ENCODE assay signal across 25 mouse cellular contexts in the genomic region with DNA sequence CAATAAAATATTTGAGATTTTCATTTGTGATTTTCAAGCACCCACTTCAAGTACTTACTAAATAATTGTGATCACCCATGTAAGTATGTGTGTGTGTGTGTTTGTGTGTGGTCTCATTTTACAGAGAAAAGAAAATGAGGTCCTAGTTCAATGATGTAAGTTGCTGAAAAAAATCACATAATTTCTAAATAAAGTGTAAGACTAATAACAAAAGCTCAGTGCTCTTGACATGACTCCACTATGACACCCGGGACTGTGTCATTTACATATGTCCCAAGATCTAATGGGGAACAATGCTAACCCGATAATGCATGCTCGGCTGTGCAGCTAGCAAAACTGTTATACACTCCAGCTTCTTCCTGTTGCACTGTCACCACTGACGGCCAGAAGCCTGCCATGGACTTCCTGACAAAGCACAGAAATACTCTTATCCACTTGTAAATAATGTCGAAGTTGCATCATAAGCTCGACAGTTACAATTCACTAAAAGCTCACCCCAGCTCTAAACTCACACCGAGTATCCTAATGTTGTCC. TPM values are rescaled to one million over a fixed set of nuclear protein-coding genes. Genes with fewer than 3 reads are reported as not detected.
DNase-seq lines count a peak whose midpoint lies in the region; ATAC-seq and TF ChIP-seq lines count a peak whose summit lies in the region.
"Had no signal": no experiment of that assay in that cellular context is flagged by ENCODE, and none has a peak within 500 bp of the region (broad histone marks: within the 10 kb centered on the region; RNA-seq: fewer than 3 reads in every experiment).

No protein-coding gene starts in this region.

- peak; percentile 1 for DNase-seq in kidney, adult 2 months
- no peak for DNase-seq in kidney, postnatal 14 days
- DNase-seq in lung, postnatal 36 days: peak; percentile 10
- no peak for DNase-seq in lung, postnatal 10 days
- DNase-seq in liver, postnatal 0 days: peak; percentile 12
- no peak for DNase-seq in Muller cell, postnatal 12 days (ENCODE audit: inconsistent ontology term)
- DNase-seq: adrenal gland, postnatal 36 days; cerebellum, adult 11-12 months; cerebellum, postnatal 36 days; gastrocnemius, postnatal 10 days; heart, postnatal 36 days; layer of hippocampus, postnatal 36 days; lung, adult 2 months; right cerebral cortex, postnatal 14 days; thymus, adult 18-20 months; thymus, postnatal 4 days had no signal

- H3K9me3 ChIP-seq in liver, postnatal 0 days (ENCODE audit: low read length): no peaks in the 10 kb centered on the region
- H3K9me3 ChIP-seq in hindbrain, embryonic 13.5 days: no peaks in the 10 kb centered on the region
- H3K9me3 ChIP-seq: forebrain, embryonic 13.5 days; heart, embryonic 13.5 days; limb, embryonic 13.5 days; midbrain, embryonic 10.5 days; stomach, embryonic 15.5 days had no signal

- no peak for TF ChIP-seq POLR2A in kidney, adult 2 months (IDR thresholded peaks at IDR 0.05; ENCODE audit: low read depth, low read length)

- no peak overlapping the region for H3K27ac ChIP-seq in kidney, adult 2 months (ENCODE audit: insufficient read depth, low read depth, low read length)
- no peak overlapping the region for H3K27ac ChIP-seq in liver, postnatal 0 days (ENCODE audit: low read depth)
- H3K27ac ChIP-seq in hindbrain, embryonic 13.5 days: no peak overlapping the region
- H3K27ac ChIP-seq: forebrain, embryonic 13.5 days; heart, embryonic 13.5 days; layer of hippocampus, adult 2 months; limb, embryonic 13.5 days; midbrain, embryonic 10.5 days; stomach, embryonic 15.5 days had no signal

- no peaks in the 10 kb centered on the region for H3K27me3 ChIP-seq in kidney, adult 2 months (replicated peaks; ENCODE audit: control insufficient read depth, insufficient read depth, low read length)
- no peaks in the 10 kb centered on the region for H3K27me3 ChIP-seq in liver, postnatal 0 days (ENCODE audit: insufficient read depth, low read length)
- no peaks in the 10 kb centered on the region for H3K27me3 ChIP-seq in hindbrain, embryonic 13.5 days
- H3K27me3 ChIP-seq: forebrain, embryonic 13.5 days; heart, embryonic 13.5 days; limb, embryonic 13.5 days; stomach, embryonic 15.5 days had no signal

- no peak overlapping the region for H3K4me3 ChIP-seq in kidney, adult 2 months (ENCODE audit: insufficient read depth, low read depth, low read length)
- H3K4me3 ChIP-seq in liver, postnatal 0 days (ENCODE audit: low read depth, low read length): no peak overlapping the region
- H3K4me3 ChIP-seq in hindbrain, embryonic 13.5 days: no peak overlapping the region
- H3K4me3 ChIP-seq: forebrain, embryonic 13.5 days; heart, embryonic 13.5 days; layer of hippocampus, adult 2 months; limb, embryonic 13.5 days; midbrain, embryonic 10.5 days; stomach, embryonic 15.5 days had no signal

- WGBS in kidney, adult 2 months: 49% methylated on average over 7 of the region's 7 CpGs
- 37% methylated on average over 7 of the region's 7 CpGs for WGBS in liver, postnatal 0 days (ENCODE audit: insufficient replicate concordance)
- 70% methylated on average over 7 of the region's 7 CpGs for WGBS in hindbrain, embryonic 13.5 days

- H3K36me3 ChIP-seq in kidney, adult 2 months (ENCODE audit: control insufficient read depth, insufficient read depth, low read length): no peaks in the 10 kb centered on the region
- H3K36me3 ChIP-seq in liver, postnatal 0 days (replicated peaks; ENCODE audit: insufficient read depth, low read length): no peaks in the 10 kb centered on the region
- no peaks in the 10 kb centered on the region for H3K36me3 ChIP-seq in hindbrain, embryonic 13.5 days
- H3K36me3 ChIP-seq: heart, embryonic 13.5 days; limb, embryonic 13.5 days; midbrain, embryonic 10.5 days; stomach, embryonic 15.5 days had no signal

- H3K9ac ChIP-seq in liver, postnatal 0 days (replicated peaks): no peak overlapping the region
- H3K9ac ChIP-seq in hindbrain, embryonic 13.5 days: no peak overlapping the region
- H3K9ac ChIP-seq: forebrain, embryonic 13.5 days; heart, embryonic 13.5 days; limb, embryonic 13.5 days; stomach, embryonic 15.5 days had no signal

- no peaks in the 10 kb centered on the region for H3K4me1 ChIP-seq in kidney, adult 2 months (ENCODE audit: control insufficient read depth, insufficient read depth, low read length)
- no peaks in the 10 kb centered on the region for H3K4me1 ChIP-seq in liver, postnatal 0 days (ENCODE audit: insufficient read depth)
- H3K4me1 ChIP-seq in hindbrain, embryonic 13.5 days (replicated peaks): no peaks in the 10 kb centered on the region
- H3K4me1 ChIP-seq: forebrain, embryonic 13.5 days; limb, embryonic 13.5 days; midbrain, embryonic 10.5 days; stomach, embryonic 15.5 days had no signal

- no peak for TF ChIP-seq EP300 in liver, postnatal 0 days (IDR thresholded peaks at IDR 0.05; ENCODE audit: low read depth)

- no peak for TF ChIP-seq CTCF in kidney, adult 2 months (conservative IDR thresholded peaks at IDR 0.05; ENCODE audit: insufficient read depth, insufficient read length, low read depth, low read length)
- no peak for TF ChIP-seq CTCF in liver, postnatal 0 days (IDR thresholded peaks at IDR 0.05; ENCODE audit: low read depth)

- no peak overlapping the region for H3K4me2 ChIP-seq in liver, postnatal 0 days (ENCODE audit: low read depth, low read length)
- no peak overlapping the region for H3K4me2 ChIP-seq in hindbrain, embryonic 13.5 days
- H3K4me2 ChIP-seq: forebrain, embryonic 13.5 days; heart, embryonic 13.5 days; limb, embryonic 13.5 days; stomach, embryonic 15.5 days had no signal

- no peak for ATAC-seq in liver, postnatal 0 days
- no peak for ATAC-seq in hindbrain, embryonic 13.5 days (ENCODE audit: low FRiP score)
- ATAC-seq: forebrain, embryonic 13.5 days; hindbrain, embryonic 16.5 days; intestine, postnatal 0 days had no signal

RNA-seq across cellular contexts. Expression of a gene that starts 59.2 kb away (rescaled TPM):
- polyA plus RNA-seq in kidney, adult 2 months (2012; rRNA removed): not detected in 2 replicates
- polyA plus RNA-seq in liver, postnatal 0 days (2015; fragmentation: Nextera tagmentation; extraction: Ambion mirVana): 0.07 TPM in 1 of 2 replicates, not detected in the other
- 0.65 and 0.79 TPM in 2 replicates for polyA plus RNA-seq in hindbrain, embryonic 13.5 days (2015; fragmentation: Nextera tagmentation; extraction: Ambion mirVana)

Comparison
In these comparisons a context has a peak if more than half of its experiments do, and no peak if none do; other contexts are left out.
1. DNase-seq: peak in kidney, adult 2 months (single experiment), lung, postnatal 36 days (single experiment) and liver, postnatal 0 days (single experiment); none in kidney, postnatal 14 days (single experiment), lung, postnatal 10 days (single experiment) and Muller cell, postnatal 12 days (single experiment).